Mouse (Mus musculus): Measurements from ENCODE around the gene Gm5105. TPM values are rescaled to one million over a fixed set of nuclear protein-coding genes. Genes with fewer than 3 reads are reported as not detected.

The Gm5105 gene
- total and polyA plus RNA-seq, 2 experiments: not detected

GRCm38 (mm10) chr3:138001865-138002264 lies 65.3 kb downstream of the Gm5105 start:
- no peak for DNase-seq (ENCODE audit: extremely low read depth, low read depth, low spot score)
- Histone ChIP-seq H3K4me3 (ENCODE audit: insufficient read depth, low read depth, low read length) (no peak overlapping the region), H3K27me3 (ENCODE audit: control insufficient read depth, insufficient read depth, low read length) (no peaks in the 10 kb centered on the region), H3K36me3 (ENCODE audit: control insufficient read depth, insufficient read depth, low read length) (no peaks in the 10 kb centered on the region), H3K4me1 (ENCODE audit: control insufficient read depth, insufficient read depth, low read length) (no peaks in the 10 kb centered on the region), H3K27ac (replicated peaks; ENCODE audit: insufficient read depth, low read depth, low read length) (no peak overlapping the region), H3K9ac (ENCODE audit: low read depth, low read length) (no peak overlapping the region), H3K79me2 (ENCODE audit: control insufficient read depth, insufficient read depth, low read length) (no peaks in the 10 kb centered on the region)
- no peak for TF ChIP-seq POLR2A (IDR thresholded peaks at IDR 0.05; ENCODE audit: extremely low read depth, insufficient read depth, low read length)
- no peak for TF ChIP-seq CTCF (IDR thresholded peaks at IDR 0.05; ENCODE audit: low read depth, low read length)
- WGBS: 85% methylated on average over 4 of the region's 4 CpGs

- DNase-seq (ENCODE audit: extremely low read depth, low read depth, low spot score): no peak
- TF ChIP-seq CTCF (IDR thresholded peaks at IDR 0.05; ENCODE audit: low read depth, low read length) (no peak), POLR2A (IDR thresholded peaks at IDR 0.05; ENCODE audit: extremely low read depth, insufficient read depth, low read length) (no peak)
- H3K27ac ChIP-seq (replicated peaks; ENCODE audit: insufficient read depth, low read depth, low read length): no peak overlapping the region
- no peaks in the 10 kb centered on the region for H3K27me3 ChIP-seq (ENCODE audit: control insufficient read depth, insufficient read depth, low read length)
- no peak overlapping the region for H3K9ac ChIP-seq (ENCODE audit: low read depth, low read length)
- no peaks in the 10 kb centered on the region for H3K36me3 ChIP-seq (ENCODE audit: control insufficient read depth, insufficient read depth, low read length)
- H3K4me3 ChIP-seq (ENCODE audit: insufficient read depth, low read depth, low read length): no peak overlapping the region
- no peaks in the 10 kb centered on the region for H3K4me1 ChIP-seq (ENCODE audit: control insufficient read depth, insufficient read depth, low read length)
- WGBS: 33% methylated on average over 4 of the region's 4 CpGs
- H3K79me2 ChIP-seq (ENCODE audit: control insufficient read depth, insufficient read depth, low read length): no peaks in the 10 kb centered on the region
Measured at GRCm38 (mm10) chr3:138000724-138001069, 66.5 kb downstream of the Gm5105 start.

- H3K27ac ChIP-seq (replicated peaks; ENCODE audit: insufficient read depth, low read depth, low read length): no peak overlapping the region
- WGBS: 96% methylated on average over 8 of the region's 8 CpGs
- TF ChIP-seq CTCF (IDR thresholded peaks at IDR 0.05; ENCODE audit: low read depth, low read length): no peak
- no peak for TF ChIP-seq POLR2A (IDR thresholded peaks at IDR 0.05; ENCODE audit: extremely low read depth, insufficient read depth, low read length)
Measured at GRCm38 (mm10) chr3:138000062-138000723, 67.0 kb downstream of the Gm5105 start.

GRCm38 (mm10) chr3:137999224-137999790 lies 67.9 kb downstream of the Gm5105 start:
- Histone ChIP-seq H3K9ac (ENCODE audit: low read depth, low read length) (no peak overlapping the region), H3K4me3 (ENCODE audit: insufficient read depth, low read depth, low read length) (no peak overlapping the region), H3K27ac (replicated peaks; ENCODE audit: insufficient read depth, low read depth, low read length) (no peak overlapping the region), H3K27me3 (ENCODE audit: control insufficient read depth, insufficient read depth, low read length) (no peaks in the 10 kb centered on the region), H3K79me2 (ENCODE audit: control insufficient read depth, insufficient read depth, low read length) (no peaks in the 10 kb centered on the region), H3K36me3 (ENCODE audit: control insufficient read depth, insufficient read depth, low read length) (no peaks in the 10 kb centered on the region), H3K4me1 (ENCODE audit: control insufficient read depth, insufficient read depth, low read length) (no peaks in the 10 kb centered on the region)
- WGBS: 81% methylated on average over 9 of the region's 9 CpGs
- no peak for DNase-seq (ENCODE audit: extremely low read depth, low read depth, low spot score)
- TF ChIP-seq CTCF (IDR thresholded peaks at IDR 0.05; ENCODE audit: low read depth, low read length): no peak

More at GRCm38 (mm10) chr3:138000062-138000723, 67.0 kb downstream of the Gm5105 start:
- no peaks in the 10 kb centered on the region for H3K79me2 ChIP-seq (ENCODE audit: control insufficient read depth, insufficient read depth, low read length)
- no peak for DNase-seq (ENCODE audit: extremely low read depth, low read depth, low spot score)
- H3K27me3 ChIP-seq (ENCODE audit: control insufficient read depth, insufficient read depth, low read length): no peaks in the 10 kb centered on the region
- H3K36me3 ChIP-seq (ENCODE audit: control insufficient read depth, insufficient read depth, low read length): no peaks in the 10 kb centered on the region
- no peaks in the 10 kb centered on the region for H3K4me1 ChIP-seq (ENCODE audit: control insufficient read depth, insufficient read depth, low read length)
- H3K4me3 ChIP-seq (ENCODE audit: insufficient read depth, low read depth, low read length): no peak overlapping the region
- no peak overlapping the region for H3K9ac ChIP-seq (ENCODE audit: low read depth, low read length)

Other genes starting within 250 kb of the Gm5105 start
- 134 and 180 TPM in 2 replicates for gene H2afz, start 202.9 kb downstream of the Gm5105 start, total RNA-seq (2014; rRNA removed)
- gene H2afz, start 202.9 kb downstream of the Gm5105 start, polyA plus RNA-seq (2012; rRNA removed): 113 and 141 TPM in 2 replicates
- gene Dnajb14, start 199.7 kb downstream of the Gm5105 start, total RNA-seq (2014; rRNA removed): 5.9 and 6.2 TPM in 2 replicates
- gene Dnajb14, start 199.7 kb downstream of the Gm5105 start, polyA plus RNA-seq (2012; rRNA removed): 2.2 and 2.9 TPM in 2 replicates
- gene Lamtor3, start 148.9 kb downstream of the Gm5105 start, total RNA-seq (2014; rRNA removed): 24.5 and 26.8 TPM in 2 replicates
- gene Lamtor3, start 148.9 kb downstream of the Gm5105 start, polyA plus RNA-seq (2012; rRNA removed): 10.8 and 11.1 TPM in 2 replicates
- gene Dapp1, start 85.8 kb downstream of the Gm5105 start, total RNA-seq (2014; rRNA removed): 1.4 and 1.6 TPM in 2 replicates
- gene Dapp1, start 85.8 kb downstream of the Gm5105 start, polyA plus RNA-seq (2012; rRNA removed): 0.32 and 0.59 TPM in 2 replicates
- gene 1110002E22Rik, start 2.3 kb downstream of the Gm5105 start, total RNA-seq (2014; rRNA removed): under 0.01 TPM in 1 of 2 replicates, not detected in the other
- not detected in 2 replicates for gene 1110002E22Rik, start 2.3 kb downstream of the Gm5105 start, polyA plus RNA-seq (2012; rRNA removed)
- gene Trmt10a, start 76.1 kb upstream of the Gm5105 start, total RNA-seq (2014; rRNA removed): 2.3 and 3.8 TPM in 2 replicates
- gene Trmt10a, start 76.1 kb upstream of the Gm5105 start, polyA plus RNA-seq (2012; rRNA removed): 0.95 and 1.0 TPM in 2 replicates
- 183 and 204 TPM in 2 replicates for gene Mttp, start 77.6 kb upstream of the Gm5105 start, total RNA-seq (2014; rRNA removed)
- gene Mttp, start 77.6 kb upstream of the Gm5105 start, polyA plus RNA-seq (2012; rRNA removed): 51.7 and 56.0 TPM in 2 replicates
- not detected in 2 replicates for gene 4930579F01Rik, start 126.4 kb upstream of the Gm5105 start, total RNA-seq (2014; rRNA removed)
- gene 4930579F01Rik, start 126.4 kb upstream of the Gm5105 start, polyA plus RNA-seq (2012; rRNA removed): not detected in 2 replicates
- gene Adh7, start 150.4 kb upstream of the Gm5105 start, total RNA-seq (2014; rRNA removed): 1.2 and 1.5 TPM in 2 replicates
- 0.40 and 1.7 TPM in 2 replicates for gene Adh7, start 150.4 kb upstream of the Gm5105 start, polyA plus RNA-seq (2012; rRNA removed)
- 2,711 and 3,373 TPM in 2 replicates for gene Adh1, start 193.6 kb upstream of the Gm5105 start, total RNA-seq (2014; rRNA removed)
- 3,177 and 3,191 TPM in 2 replicates for gene Adh1, start 193.6 kb upstream of the Gm5105 start, polyA plus RNA-seq (2012; rRNA removed)
- not detected in 2 replicates for gene Adh6a, start 245.9 kb upstream of the Gm5105 start, total RNA-seq (2014; rRNA removed)
- not detected in 2 replicates for gene Adh6a, start 245.9 kb upstream of the Gm5105 start, polyA plus RNA-seq (2012; rRNA removed)